Mouse (Mus musculus): ENCODE results near the gene Rplp0. TPM values are rescaled to one million over a fixed set of nuclear protein-coding genes. Genes with fewer than 3 reads are reported as not detected.

The Rplp0 gene
- polyA plus RNA-seq, 1 experiment from 2014 or later = 1,088 TPM

DNA sequence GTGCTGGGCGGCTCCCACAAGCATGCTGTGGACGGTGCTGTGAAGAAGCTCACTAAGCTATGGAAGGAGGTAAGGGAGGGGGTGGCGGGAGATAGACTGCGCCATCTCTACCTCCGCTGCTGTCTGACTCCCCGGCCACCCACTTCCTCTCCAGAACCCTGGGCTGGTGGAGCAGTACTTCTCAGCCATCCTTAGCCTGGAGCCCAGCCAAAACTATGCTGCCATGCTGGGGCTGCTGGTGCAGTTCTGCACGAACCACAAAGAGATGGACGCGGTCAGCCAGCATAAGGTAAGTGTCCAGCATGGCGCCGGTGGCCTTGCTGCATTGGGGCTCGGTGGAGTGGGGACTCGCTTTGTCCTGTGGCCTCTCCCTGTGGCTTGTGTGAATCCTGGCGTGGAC lies 19.7 kb downstream of the Rplp0 start:
- no peak for ATAC-seq
- H3K36me3 ChIP-seq (ENCODE audit: poor library complexity, severe bottlenecking) = peaks cover 99% of the 10 kb centered on the region
- no peak overlapping the region for H3K9ac ChIP-seq
- H3K27me3 ChIP-seq = no peaks in the 10 kb centered on the region
- peaks cover 18% of the 10 kb centered on the region for H3K9me3 ChIP-seq (replicated peaks)
- WGBS = 97% methylated on average over 14 of the region's 14 CpGs
- H3K27ac ChIP-seq = no peak overlapping the region
- no peaks in the 10 kb centered on the region for H3K4me1 ChIP-seq
- H3K4me3 ChIP-seq = no peak overlapping the region
- no peak overlapping the region for H3K4me2 ChIP-seq

- H3K9me3 ChIP-seq (replicated peaks) = peaks cover 18% of the 10 kb centered on the region
- no peak overlapping the region for H3K4me3 ChIP-seq
- no peaks in the 10 kb centered on the region for H3K27me3 ChIP-seq
- H3K4me1 ChIP-seq = no peaks in the 10 kb centered on the region
- H3K4me2 ChIP-seq = no peak overlapping the region
- no peak for ATAC-seq
- 93% methylated on average over 5 of the region's 5 CpGs for WGBS
- no peak overlapping the region for H3K27ac ChIP-seq
- peaks cover 99% of the 10 kb centered on the region for H3K36me3 ChIP-seq (ENCODE audit: poor library complexity, severe bottlenecking)
- H3K9ac ChIP-seq = no peak overlapping the region
These were observed 20.1 kb downstream of the Rplp0 start for GRCm38 (mm10) chr5:115579363-115579762.

GRCm38 (mm10) chr5:115580229-115581001 lies 21.1 kb downstream of the Rplp0 start:
- no peak for ATAC-seq
- WGBS = 94% methylated on average over 14 of the region's 14 CpGs
- H3K9ac ChIP-seq = no peak overlapping the region
- no peaks in the 10 kb centered on the region for H3K27me3 ChIP-seq
- H3K4me1 ChIP-seq = no peaks in the 10 kb centered on the region
- no peak overlapping the region for H3K4me3 ChIP-seq
- no peak overlapping the region for H3K4me2 ChIP-seq
- peaks cover 18% of the 10 kb centered on the region for H3K9me3 ChIP-seq (replicated peaks)
- no peak overlapping the region for H3K27ac ChIP-seq
- peaks cover 99% of the 10 kb centered on the region for H3K36me3 ChIP-seq (ENCODE audit: poor library complexity, severe bottlenecking)

DNA sequence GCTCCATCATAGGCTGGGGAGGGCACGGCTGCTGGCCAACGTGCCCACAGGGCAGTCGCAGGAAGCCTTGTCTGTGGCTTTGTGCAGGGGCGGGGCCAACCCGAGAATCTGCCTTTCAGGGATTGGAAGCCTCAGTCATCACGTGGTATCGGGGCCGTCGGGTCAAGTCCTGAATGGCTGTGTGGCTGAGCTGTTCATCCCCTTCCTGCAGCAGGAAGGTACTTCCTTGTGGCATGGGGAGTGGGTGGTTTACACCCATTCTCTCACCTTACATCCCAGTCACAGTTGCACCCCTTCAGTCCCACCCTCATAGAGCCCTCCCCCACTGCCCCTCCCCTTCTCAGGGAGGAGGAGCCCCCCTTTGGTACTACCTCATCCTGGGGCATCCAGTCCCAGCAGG lies 22.4 kb downstream of the Rplp0 start:
- ATAC-seq = no peak
- Histone ChIP-seq H3K9ac (no peak overlapping the region), H3K36me3 (ENCODE audit: poor library complexity, severe bottlenecking) (peaks cover 99% of the 10 kb centered on the region), H3K4me3 (no peak overlapping the region), H3K27ac (no peak overlapping the region), H3K9me3 (replicated peaks) (peaks cover 18% of the 10 kb centered on the region), H3K4me2 (no peak overlapping the region), H3K4me1 (0 out of 2 replicates have a peak, but pooled peaks cover 6% of the 10 kb centered on the region), H3K27me3 (no peaks in the 10 kb centered on the region)
- WGBS = 94% methylated on average over 9 of the region's 9 CpGs

GRCm38 (mm10) chr5:115585616-115586015 lies 26.3 kb downstream of the Rplp0 start:
- H3K9me3 ChIP-seq (replicated peaks) = peaks cover 18% of the 10 kb centered on the region
- no peak overlapping the region for H3K9ac ChIP-seq
- 0 out of 2 replicates have a peak, but pooled peaks cover 6% of the 10 kb centered on the region for H3K4me1 ChIP-seq
- H3K4me2 ChIP-seq = no peak overlapping the region
- H3K27me3 ChIP-seq = no peaks in the 10 kb centered on the region
- WGBS = 87% methylated on average over 12 of the region's 12 CpGs
- H3K4me3 ChIP-seq = no peak overlapping the region
- no peak for ATAC-seq
- H3K36me3 ChIP-seq (ENCODE audit: poor library complexity, severe bottlenecking) = peaks cover 98% of the 10 kb centered on the region
- no peak overlapping the region for H3K27ac ChIP-seq

DNA sequence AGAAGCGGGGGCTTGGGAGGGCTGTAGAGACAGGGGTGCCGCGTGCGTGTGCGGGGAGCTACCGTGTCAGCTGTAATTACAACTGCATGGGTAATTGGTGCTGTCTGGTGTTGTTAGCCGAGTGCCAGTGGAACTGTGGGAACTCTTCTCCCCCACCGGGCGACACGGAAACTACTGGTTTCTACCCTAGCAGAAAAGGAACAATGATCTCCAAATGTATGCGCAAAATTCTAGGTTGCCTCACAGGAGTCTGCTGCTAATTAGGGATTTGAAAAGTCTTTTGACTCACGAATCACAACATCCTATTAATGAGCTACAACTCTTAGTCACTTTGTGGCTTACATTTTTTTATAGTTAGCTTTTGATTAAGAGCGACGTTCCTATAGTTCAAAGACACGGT lies 26.9 kb downstream of the Rplp0 start:
- peaks cover 18% of the 10 kb centered on the region for H3K9me3 ChIP-seq (replicated peaks)
- ATAC-seq = no peak
- H3K4me3 ChIP-seq = no peak overlapping the region
- 29% methylated on average over 15 of the region's 15 CpGs for WGBS
- H3K9ac ChIP-seq = no peak overlapping the region
- peaks cover 98% of the 10 kb centered on the region for H3K36me3 ChIP-seq (ENCODE audit: poor library complexity, severe bottlenecking)
- H3K27ac ChIP-seq = no peak overlapping the region
- H3K4me1 ChIP-seq = 0 out of 2 replicates have a peak, but pooled peaks cover 6% of the 10 kb centered on the region
- H3K27me3 ChIP-seq = no peaks in the 10 kb centered on the region
- no peak overlapping the region for H3K4me2 ChIP-seq

DNA sequence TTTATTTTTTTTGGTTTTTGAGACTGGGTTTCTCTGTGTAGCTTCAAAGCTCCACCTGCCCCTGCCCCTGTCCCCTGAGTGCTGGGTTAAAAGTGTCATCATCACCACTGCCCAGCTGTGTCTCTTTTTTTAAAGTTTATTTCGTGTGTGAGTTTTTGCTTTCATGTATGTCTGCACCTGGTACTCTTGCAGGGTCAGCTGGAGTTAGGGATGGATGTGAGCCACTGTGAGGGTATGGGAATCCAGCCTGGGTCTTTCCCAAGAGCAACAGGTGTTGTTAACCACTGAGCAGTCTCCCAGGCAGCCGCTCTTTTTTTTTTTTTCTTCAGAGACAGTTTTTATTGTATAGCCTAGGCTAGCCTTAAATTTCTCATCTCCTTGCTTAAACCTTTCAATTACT lies 27.5 kb downstream of the Rplp0 start:
- H3K9ac ChIP-seq = no peak overlapping the region
- no peaks in the 10 kb centered on the region for H3K27me3 ChIP-seq
- WGBS = 91% methylated on average over 2 of the region's 2 CpGs
- no peak overlapping the region for H3K4me3 ChIP-seq
- H3K27ac ChIP-seq = no peak overlapping the region
- ATAC-seq = no peak
- no peak overlapping the region for H3K4me2 ChIP-seq
- peaks cover 98% of the 10 kb centered on the region for H3K36me3 ChIP-seq (ENCODE audit: poor library complexity, severe bottlenecking)
- peaks cover 16% of the 10 kb centered on the region for H3K9me3 ChIP-seq (replicated peaks)
- 0 out of 2 replicates have a peak, but pooled peaks cover 6% of the 10 kb centered on the region for H3K4me1 ChIP-seq

DNA sequence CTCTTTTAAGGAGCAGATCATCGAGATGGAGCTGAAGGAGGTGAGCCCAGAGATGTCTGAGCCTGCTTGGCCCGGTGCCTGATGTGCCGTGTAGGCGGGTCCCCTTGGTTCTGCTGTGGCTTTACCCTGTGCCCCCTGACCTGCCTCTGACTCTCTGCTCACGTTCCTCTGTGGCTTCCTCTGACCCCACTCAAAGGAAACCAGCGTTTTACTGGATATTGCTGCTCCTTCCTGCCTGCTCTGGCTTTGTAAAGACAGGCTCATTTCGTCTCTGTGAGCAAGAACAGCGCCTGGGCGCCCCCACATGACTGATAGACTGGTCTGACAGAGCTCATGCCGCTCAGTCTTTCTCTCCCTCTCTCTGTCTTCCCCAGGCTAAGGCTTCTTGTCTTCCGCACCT lies 31.8 kb downstream of the Rplp0 start:
- no peak overlapping the region for H3K27ac ChIP-seq
- no peaks in the 10 kb centered on the region for H3K9me3 ChIP-seq (replicated peaks)
- H3K4me3 ChIP-seq = no peak overlapping the region
- H3K4me1 ChIP-seq = 0 out of 2 replicates have a peak, but pooled peaks cover 5% of the 10 kb centered on the region
- H3K36me3 ChIP-seq (ENCODE audit: poor library complexity, severe bottlenecking) = peaks cover 98% of the 10 kb centered on the region
- H3K9ac ChIP-seq = no peak overlapping the region
- 88% methylated on average over 11 of the region's 11 CpGs for WGBS
- H3K4me2 ChIP-seq = no peak overlapping the region
- no peaks in the 10 kb centered on the region for H3K27me3 ChIP-seq
- ATAC-seq = no peak

DNA sequence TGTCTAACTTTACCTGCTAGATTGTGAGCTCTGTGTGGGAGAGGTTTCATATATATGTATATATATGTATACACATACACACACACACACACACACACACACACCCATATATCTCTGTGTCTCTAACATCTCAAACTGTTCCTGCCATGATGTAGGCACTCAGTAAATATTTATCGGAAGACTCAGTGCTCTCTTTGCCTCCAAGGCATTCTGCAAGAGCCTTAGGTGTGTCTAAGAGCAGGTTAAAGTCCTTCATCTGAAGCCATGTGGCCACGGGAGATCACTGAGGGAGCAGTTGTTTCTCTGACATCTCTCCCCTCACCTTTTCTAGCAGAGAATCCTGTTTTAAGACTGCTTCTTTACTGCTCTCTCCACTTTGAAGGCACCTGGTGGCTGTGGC lies 32.2 kb downstream of the Rplp0 start:
- 92% methylated on average over 2 of the region's 2 CpGs for WGBS
- ATAC-seq = no peak

GRCm38 (mm10) chr5:115603561-115603960 lies 44.3 kb downstream of the Rplp0 start:
- Histone ChIP-seq H3K4me3 (no peak overlapping the region), H3K4me2 (no peak overlapping the region), H3K27ac (no peak overlapping the region), H3K27me3 (no peaks in the 10 kb centered on the region), H3K4me1 (no peaks in the 10 kb centered on the region), H3K9ac (no peak overlapping the region), H3K9me3 (replicated peaks) (no peaks in the 10 kb centered on the region), H3K36me3 (ENCODE audit: poor library complexity, severe bottlenecking) (peaks cover 87% of the 10 kb centered on the region)
- WGBS = 97% methylated on average over 6 of the region's 6 CpGs
- ATAC-seq = no peak

More for the DNA sequence above, 32.2 kb downstream of the Rplp0 start:
- Histone ChIP-seq H3K4me3 (no peak overlapping the region), H3K9me3 (replicated peaks) (no peaks in the 10 kb centered on the region), H3K4me2 (no peak overlapping the region), H3K27me3 (no peaks in the 10 kb centered on the region), H3K36me3 (ENCODE audit: poor library complexity, severe bottlenecking) (peaks cover 98% of the 10 kb centered on the region), H3K4me1 (no peaks in the 10 kb centered on the region), H3K9ac (no peak overlapping the region), H3K27ac (no peak overlapping the region)

DNA sequence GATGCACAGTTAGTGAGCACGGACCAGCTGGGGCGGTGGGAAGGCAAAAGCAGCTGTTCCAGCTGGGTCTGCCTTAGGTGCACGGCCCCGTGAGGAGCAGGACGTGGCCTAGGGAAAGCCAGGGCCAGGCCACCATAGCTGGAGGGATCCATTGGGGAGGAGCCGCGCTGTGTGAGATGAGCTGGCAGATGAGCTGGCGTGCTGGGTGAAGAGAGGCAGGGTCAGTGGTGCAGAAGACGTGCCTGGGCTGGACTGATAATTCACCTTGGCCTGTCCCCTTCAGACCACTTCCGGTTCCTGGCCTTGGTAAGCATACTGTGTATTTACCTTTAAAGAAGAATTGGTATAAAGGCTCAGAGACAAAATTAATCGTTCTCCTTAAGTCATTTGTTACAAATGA lies 52.3 kb downstream of the Rplp0 start:
- 98% methylated on average over 11 of the region's 11 CpGs for WGBS

More for the DNA sequence above, 52.3 kb downstream of the Rplp0 start:
- Histone ChIP-seq H3K4me2 (no peak overlapping the region), H3K27me3 (no peaks in the 10 kb centered on the region), H3K9me3 (replicated peaks) (no peaks in the 10 kb centered on the region), H3K9ac (no peak overlapping the region), H3K36me3 (ENCODE audit: poor library complexity, severe bottlenecking) (peaks cover 98% of the 10 kb centered on the region), H3K27ac (no peak overlapping the region), H3K4me3 (no peak overlapping the region), H3K4me1 (no peaks in the 10 kb centered on the region)
- no peak for ATAC-seq

All from forebrain, embryonic 13.5 days (tissue).